Mouse (Mus musculus) ES-E14 (cell line): ENCODE results near the gene Rps2.

Source experiments
- CHD2 ChIP-seq: IDR thresholded peaks from 2 replicates; pipeline ENCODE4 v1.6.1; 2014; ENCODE audit warnings: mild to moderate bottlenecking, low read depth, low read length, inconsistent platforms
- HCFC1 ChIP-seq: IDR thresholded peaks from 2 replicates; pipeline ENCODE4 v1.6.1; 2012; ENCODE audit warnings: low read length, inconsistent platforms, borderline replicate concordance; ENCODE audit not compliant: insufficient read depth
- MAFK ChIP-seq: IDR thresholded peaks from 2 replicates; pipeline ENCODE4 v1.6.1; 2014; ENCODE audit warnings: mild to moderate bottlenecking, low read depth, low read length, inconsistent platforms; ENCODE audit not compliant: insufficient read depth
- ZC3H11A ChIP-seq: IDR thresholded peaks from 2 replicates; pipeline ENCODE4 v1.6.1; 2012; ENCODE audit warnings: low read depth, mild to moderate bottlenecking, inconsistent platforms, low read length, borderline replicate concordance
- ZNF384 ChIP-seq: IDR thresholded peaks from 2 replicates; pipeline ENCODE4 v1.6.1; 2012; ENCODE audit warnings: low read depth, low read length, inconsistent platforms

- TF ChIP-seq HCFC1 (no peak), ZC3H11A (no peak), MAFK (no peak), ZNF384 (no peak), CHD2 (no peak)
Measured at GRCm38 (mm10) chr17:24766266-24766875, 48.5 kb downstream of the Rps2 start.
